20 mouse cellular contexts compared by ENCODE assay signal in genomic region chr1:77416872-77417271, GRCm38 (mm10).
"Had no signal": no experiment of that assay in that cellular context is flagged by ENCODE, and none has a peak within 500 bp of the region (broad histone marks: within the 10 kb centered on the region; RNA-seq: fewer than 3 reads in every experiment).

No protein-coding gene starts in this region.

- H3K9me3 ChIP-seq: liver, embryonic 13.5 days; midbrain, embryonic 10.5 days; midbrain, embryonic 13.5 days had no signal

- H3K4me1 ChIP-seq: liver, embryonic 13.5 days had no signal

- H3K4me3 ChIP-seq: left cerebral cortex, adult 2 months; liver, embryonic 13.5 days; midbrain, embryonic 10.5 days; midbrain, embryonic 13.5 days; myocyte had no signal

- H3K27me3 ChIP-seq: liver, embryonic 13.5 days; midbrain, embryonic 13.5 days had no signal

- H3K27ac ChIP-seq: liver, embryonic 13.5 days; midbrain, embryonic 10.5 days; midbrain, embryonic 13.5 days; stomach, postnatal 0 days had no signal

- H3K36me3 ChIP-seq: liver, embryonic 13.5 days; midbrain, embryonic 10.5 days; midbrain, embryonic 13.5 days had no signal

- ATAC-seq: midbrain, embryonic 13.5 days; midbrain, embryonic 16.5 days had no signal

- H3K9ac ChIP-seq: liver, embryonic 13.5 days; midbrain, embryonic 13.5 days had no signal

- H3K4me2 ChIP-seq: liver, embryonic 13.5 days; midbrain, embryonic 13.5 days had no signal

- DNase-seq: kidney, adult 2 months; kidney, postnatal 10 days; kidney, postnatal 4 days; layer of hippocampus, postnatal 36 days; liver, embryonic 13.5 days; lung, adult 2 months; lung, postnatal 14 days; lung, postnatal 4 days; right cerebral cortex, adult 18-20 months; right cerebral cortex, postnatal 14 days; right cerebral cortex, postnatal 4 days; thymus, adult 2 months; thymus, postnatal 14 days; thymus, postnatal 4 days had no signal
